Mouse (Mus musculus): ENCODE measurements around the gene Nr3c2. TPM values are rescaled to one million over a fixed set of nuclear protein-coding genes. Genes with fewer than 3 reads are reported as not detected.

Gene Nr3c2
- polyA plus RNA-seq, 1 experiment from 2014 or later: 1.3 TPM

DNA sequence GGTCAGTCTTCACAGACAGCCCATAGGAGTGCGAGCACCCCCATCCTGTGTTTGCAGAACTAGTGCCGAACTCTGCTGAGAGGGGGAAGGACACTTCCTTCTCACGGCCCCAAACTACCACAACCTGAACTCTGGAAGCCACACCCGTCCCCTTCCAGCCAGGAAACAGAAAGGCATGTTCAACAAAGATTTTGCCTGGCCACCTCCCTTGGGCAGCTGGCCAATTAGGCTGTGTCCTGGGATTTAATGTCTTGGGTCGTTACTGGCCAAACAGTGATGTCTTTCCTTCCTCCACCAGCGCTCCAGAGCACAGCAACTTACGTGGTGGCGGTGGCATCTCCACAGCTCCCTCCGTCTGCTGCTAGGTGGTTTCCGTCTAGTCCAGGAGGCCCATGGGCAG lies 377.6 kb downstream of the Nr3c2 start:
- no peaks in the 10 kb centered on the region for H3K4me1 ChIP-seq (replicated peaks; ENCODE audit: control insufficient read depth, insufficient read depth, low read length)
- H3K36me3 ChIP-seq (ENCODE audit: control insufficient read depth, insufficient read depth, low read length): no peaks in the 10 kb centered on the region
- no peak overlapping the region for H3K4me2 ChIP-seq (replicated peaks; ENCODE audit: low read depth, low read length)
- ATAC-seq (ENCODE audit: low FRiP score) (no peak), DNase-seq (ENCODE audit: low spot score) (no peak)
- H3K9ac ChIP-seq (ENCODE audit: low read depth, low read length): no peak overlapping the region
- H3K9me3 ChIP-seq (ENCODE audit: control insufficient read depth, low read length): no peaks in the 10 kb centered on the region
- no peak overlapping the region for H3K4me3 ChIP-seq (ENCODE audit: low read depth, low read length)
- 86% methylated on average over 10 of the region's 10 CpGs for WGBS
- H3K27me3 ChIP-seq (ENCODE audit: control insufficient read depth, insufficient read depth, low read length): no peaks in the 10 kb centered on the region
- H3K27ac ChIP-seq (ENCODE audit: low read depth, low read length): no peak overlapping the region

DNA sequence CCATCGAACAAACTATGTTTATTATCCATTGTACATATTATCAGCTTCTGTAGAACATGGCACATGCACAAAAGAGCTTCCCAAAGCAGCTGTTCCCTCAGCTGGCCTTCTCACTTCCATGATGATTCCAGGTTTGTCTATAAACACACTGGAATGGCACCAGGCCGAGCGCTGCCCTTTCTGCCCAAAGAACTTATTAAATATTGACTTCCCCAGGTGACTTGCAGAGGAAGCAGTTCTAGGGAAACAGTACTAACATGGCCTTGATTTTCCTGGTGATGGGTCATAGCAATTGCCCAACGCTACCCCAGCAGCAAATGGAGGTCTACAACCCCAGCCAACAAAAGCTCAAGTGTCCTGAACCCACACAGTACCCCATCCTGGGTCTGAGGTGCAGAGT lies 379.0 kb downstream of the Nr3c2 start:
- no peaks in the 10 kb centered on the region for H3K27me3 ChIP-seq (ENCODE audit: control insufficient read depth, insufficient read depth, low read length)
- no peak for DNase-seq (ENCODE audit: low spot score)
- H3K4me1 ChIP-seq (replicated peaks; ENCODE audit: control insufficient read depth, insufficient read depth, low read length): no peaks in the 10 kb centered on the region
- ATAC-seq (ENCODE audit: low FRiP score): no peak
- no peaks in the 10 kb centered on the region for H3K9me3 ChIP-seq (ENCODE audit: control insufficient read depth, low read length)
- 88% methylated on average over 4 of the region's 4 CpGs for WGBS
- H3K4me2 ChIP-seq (replicated peaks; ENCODE audit: low read depth, low read length): no peak overlapping the region
- no peak overlapping the region for H3K9ac ChIP-seq (ENCODE audit: low read depth, low read length)
- no peak overlapping the region for H3K4me3 ChIP-seq (ENCODE audit: low read depth, low read length)
- H3K36me3 ChIP-seq (ENCODE audit: control insufficient read depth, insufficient read depth, low read length): no peaks in the 10 kb centered on the region
- no peak overlapping the region for H3K27ac ChIP-seq (ENCODE audit: low read depth, low read length)

DNA sequence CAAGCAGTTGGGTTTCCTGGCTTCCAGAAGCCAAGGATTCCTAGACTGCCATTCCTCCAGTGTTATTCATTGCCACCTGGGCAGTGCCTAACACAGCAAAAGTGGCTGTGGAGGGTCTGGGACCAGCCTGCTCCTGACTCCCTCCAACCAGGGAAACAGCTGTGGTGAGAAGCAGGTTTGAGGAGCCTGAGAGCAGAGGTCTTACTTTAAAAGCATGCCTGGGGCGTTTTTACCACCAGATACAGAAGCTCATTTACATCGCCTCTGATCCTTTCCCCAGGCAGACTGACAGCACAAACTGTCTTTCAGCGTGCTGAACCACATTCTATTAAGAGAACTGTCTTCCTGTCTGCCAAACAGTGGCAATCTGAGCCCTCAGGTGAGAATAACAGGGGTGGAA lies 380.7 kb downstream of the Nr3c2 start:
- 49% methylated on average over 3 of the region's 3 CpGs for WGBS
- Histone ChIP-seq H3K4me3 (ENCODE audit: low read depth, low read length) (no peak overlapping the region), H3K9me3 (ENCODE audit: control insufficient read depth, low read length) (no peaks in the 10 kb centered on the region), H3K4me2 (replicated peaks; ENCODE audit: low read depth, low read length) (no peak overlapping the region), H3K4me1 (replicated peaks; ENCODE audit: control insufficient read depth, insufficient read depth, low read length) (no peaks in the 10 kb centered on the region), H3K36me3 (ENCODE audit: control insufficient read depth, insufficient read depth, low read length) (no peaks in the 10 kb centered on the region), H3K27ac (ENCODE audit: low read depth, low read length) (no peak overlapping the region), H3K27me3 (ENCODE audit: control insufficient read depth, insufficient read depth, low read length) (no peaks in the 10 kb centered on the region), H3K9ac (ENCODE audit: low read depth, low read length) (no peak overlapping the region)
- ATAC-seq (ENCODE audit: low FRiP score) (no peak), DNase-seq (ENCODE audit: low spot score) (no peak)

DNA sequence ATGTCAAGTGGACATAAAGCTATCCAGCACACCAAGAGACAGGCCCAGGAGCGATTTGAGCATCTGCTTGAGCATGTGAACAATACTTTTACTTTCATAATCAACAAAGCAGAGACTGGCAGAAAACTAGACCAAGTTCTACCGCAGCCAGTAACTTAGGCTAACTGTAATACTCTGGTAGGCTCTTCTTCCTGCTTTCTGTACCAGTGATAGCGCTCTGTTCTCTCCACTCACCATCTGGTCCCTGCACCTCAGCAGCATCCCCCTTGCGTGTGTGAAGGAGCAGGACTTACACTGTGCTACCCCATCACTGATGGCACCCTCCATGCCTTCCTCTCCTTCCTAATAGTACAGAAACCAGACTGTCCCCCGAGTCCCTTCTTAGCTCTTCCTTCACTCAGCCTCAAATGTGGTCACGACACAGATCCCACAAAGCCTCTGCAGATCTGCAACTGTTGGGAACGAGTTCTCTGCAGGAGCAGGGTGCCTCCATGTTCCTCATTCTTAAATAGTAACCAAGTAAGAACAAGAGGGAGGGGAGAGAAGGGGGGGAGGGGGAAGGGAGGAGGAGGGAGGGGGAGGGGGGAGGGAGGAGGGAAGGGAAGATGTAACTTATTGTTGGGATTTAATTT lies 383.5 kb downstream of the Nr3c2 start:
- no peak overlapping the region for H3K4me2 ChIP-seq (replicated peaks; ENCODE audit: low read depth, low read length)
- no peak overlapping the region for H3K27ac ChIP-seq (ENCODE audit: low read depth, low read length)
- no peaks in the 10 kb centered on the region for H3K27me3 ChIP-seq (ENCODE audit: control insufficient read depth, insufficient read depth, low read length)
- H3K4me1 ChIP-seq (replicated peaks; ENCODE audit: control insufficient read depth, insufficient read depth, low read length): no peaks in the 10 kb centered on the region
- ATAC-seq (ENCODE audit: low FRiP score): no peak
- no peak overlapping the region for H3K4me3 ChIP-seq (ENCODE audit: low read depth, low read length)
- H3K9ac ChIP-seq (ENCODE audit: low read depth, low read length): no peak overlapping the region
- WGBS: 84% methylated on average over 7 of the region's 7 CpGs
- no peaks in the 10 kb centered on the region for H3K9me3 ChIP-seq (ENCODE audit: control insufficient read depth, low read length)
- H3K36me3 ChIP-seq (ENCODE audit: control insufficient read depth, insufficient read depth, low read length): no peaks in the 10 kb centered on the region
- DNase-seq (ENCODE audit: low spot score): no peak

DNA sequence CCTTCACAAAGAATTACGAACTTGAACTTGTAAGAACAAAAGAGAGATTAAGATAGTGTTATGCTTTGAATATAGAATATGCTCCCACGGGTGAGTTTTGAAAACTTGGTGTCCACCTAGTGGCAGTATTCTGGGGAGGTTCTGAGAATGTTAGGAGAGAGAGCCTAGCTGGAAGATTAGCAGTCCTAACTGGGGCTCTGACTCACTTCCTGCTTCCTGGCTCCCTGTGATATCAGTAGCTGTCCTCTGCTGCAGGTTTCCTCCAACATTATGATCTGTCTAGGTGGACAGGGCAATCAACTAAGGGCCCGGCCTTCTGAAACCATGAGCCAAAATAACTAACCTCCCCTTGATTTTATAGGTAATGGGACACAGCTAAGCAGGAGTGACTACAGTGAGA lies 385.2 kb downstream of the Nr3c2 start:
- no peak overlapping the region for H3K9ac ChIP-seq (ENCODE audit: low read depth, low read length)
- DNase-seq (ENCODE audit: low spot score) (no peak), ATAC-seq (ENCODE audit: low FRiP score) (no peak)
- H3K4me2 ChIP-seq (replicated peaks; ENCODE audit: low read depth, low read length): no peak overlapping the region
- H3K27ac ChIP-seq (ENCODE audit: low read depth, low read length): no peak overlapping the region
- no peaks in the 10 kb centered on the region for H3K36me3 ChIP-seq (ENCODE audit: control insufficient read depth, insufficient read depth, low read length)
- no peaks in the 10 kb centered on the region for H3K4me1 ChIP-seq (replicated peaks; ENCODE audit: control insufficient read depth, insufficient read depth, low read length)
- no peaks in the 10 kb centered on the region for H3K9me3 ChIP-seq (ENCODE audit: control insufficient read depth, low read length)
- WGBS: 81% methylated on average over 3 of the region's 3 CpGs
- no peak overlapping the region for H3K4me3 ChIP-seq (ENCODE audit: low read depth, low read length)
- no peaks in the 10 kb centered on the region for H3K27me3 ChIP-seq (ENCODE audit: control insufficient read depth, insufficient read depth, low read length)

DNA sequence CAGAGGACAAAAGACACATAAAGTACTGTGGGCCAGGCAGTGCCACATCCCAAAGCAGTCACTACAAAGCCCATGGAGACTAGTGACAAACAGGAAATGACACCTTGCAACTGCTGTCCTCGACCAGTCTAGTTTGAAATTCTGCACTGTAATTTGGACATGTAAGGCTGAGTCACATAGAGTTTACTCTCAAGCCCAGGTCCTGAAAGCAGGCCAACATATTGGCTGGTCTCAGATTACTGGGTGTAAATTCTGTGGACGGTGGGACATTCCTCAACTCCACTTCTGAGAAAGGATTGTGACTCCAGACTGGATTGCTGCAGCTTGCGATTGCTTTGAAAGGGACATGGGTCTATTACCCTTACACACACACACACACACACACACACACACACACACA lies 388.8 kb downstream of the Nr3c2 start:
- WGBS: 80% methylated on average over 3 of the region's 3 CpGs
- no peaks in the 10 kb centered on the region for H3K27me3 ChIP-seq (ENCODE audit: control insufficient read depth, insufficient read depth, low read length)

DNA sequence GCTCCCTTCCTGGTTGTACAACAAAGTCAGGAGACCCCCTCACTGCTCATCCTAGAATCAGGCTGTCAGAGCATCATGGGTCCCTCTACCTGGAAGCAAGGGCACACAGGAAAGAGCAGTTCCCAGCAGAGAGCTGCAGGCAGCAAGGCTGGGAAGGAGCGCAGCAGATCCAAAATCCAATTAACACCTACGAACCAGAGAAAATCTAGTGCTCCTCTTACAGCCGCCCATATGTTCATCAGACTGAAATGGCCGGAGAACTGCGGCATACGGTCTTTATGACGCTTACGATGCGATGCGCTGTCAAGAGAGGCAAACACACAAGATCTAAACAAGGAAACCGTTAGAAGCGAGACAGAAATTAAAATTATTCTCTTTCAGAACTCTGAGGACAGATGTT lies 389.2 kb downstream of the Nr3c2 start:
- H3K4me2 ChIP-seq (replicated peaks; ENCODE audit: low read depth, low read length): no peak overlapping the region
- H3K27ac ChIP-seq (ENCODE audit: low read depth, low read length): no peak overlapping the region
- DNase-seq (ENCODE audit: low spot score) (no peak), ATAC-seq (ENCODE audit: low FRiP score) (no peak)
- no peak overlapping the region for H3K9ac ChIP-seq (ENCODE audit: low read depth, low read length)
- no peaks in the 10 kb centered on the region for H3K9me3 ChIP-seq (ENCODE audit: control insufficient read depth, low read length)
- H3K36me3 ChIP-seq (ENCODE audit: control insufficient read depth, insufficient read depth, low read length): no peaks in the 10 kb centered on the region
- no peaks in the 10 kb centered on the region for H3K4me1 ChIP-seq (replicated peaks; ENCODE audit: control insufficient read depth, insufficient read depth, low read length)
- H3K4me3 ChIP-seq (ENCODE audit: low read depth, low read length): no peak overlapping the region
- WGBS: 97% methylated on average over 12 of the region's 12 CpGs
- H3K27me3 ChIP-seq (ENCODE audit: control insufficient read depth, insufficient read depth, low read length): no peaks in the 10 kb centered on the region

More for the DNA sequence above, 388.8 kb downstream of the Nr3c2 start:
- no peak for ATAC-seq (ENCODE audit: low FRiP score)
- H3K4me2 ChIP-seq (replicated peaks; ENCODE audit: low read depth, low read length): no peak overlapping the region
- H3K9ac ChIP-seq (ENCODE audit: low read depth, low read length): no peak overlapping the region
- no peaks in the 10 kb centered on the region for H3K9me3 ChIP-seq (ENCODE audit: control insufficient read depth, low read length)
- H3K36me3 ChIP-seq (ENCODE audit: control insufficient read depth, insufficient read depth, low read length): no peaks in the 10 kb centered on the region
- no peaks in the 10 kb centered on the region for H3K4me1 ChIP-seq (replicated peaks; ENCODE audit: control insufficient read depth, insufficient read depth, low read length)
- H3K27ac ChIP-seq (ENCODE audit: low read depth, low read length): no peak overlapping the region
- no peak overlapping the region for H3K4me3 ChIP-seq (ENCODE audit: low read depth, low read length)
- DNase-seq (ENCODE audit: low spot score): no peak

DNA sequence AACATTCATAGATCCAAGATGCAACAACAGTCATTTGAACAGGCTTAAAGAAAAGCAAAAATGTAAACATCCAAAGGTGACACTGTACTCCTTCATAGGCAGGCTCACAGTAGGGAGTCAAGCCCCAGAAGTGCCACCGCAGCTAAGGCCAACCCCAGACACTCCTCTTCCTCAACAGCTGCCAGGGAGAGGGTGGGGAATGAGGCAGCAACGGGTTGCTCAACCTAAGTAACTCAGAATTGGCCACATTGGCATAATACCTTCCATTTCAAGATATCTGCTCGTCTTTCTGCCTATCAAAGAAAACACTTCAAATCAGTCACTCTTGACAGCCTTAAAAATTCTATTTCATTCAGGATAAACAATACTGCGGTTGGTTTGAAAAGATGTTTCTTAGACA lies 392.9 kb downstream of the Nr3c2 start:
- H3K27me3 ChIP-seq (ENCODE audit: control insufficient read depth, insufficient read depth, low read length): no peaks in the 10 kb centered on the region
- 65% methylated on average over 4 of the region's 4 CpGs for WGBS
- DNase-seq (ENCODE audit: low spot score) (no peak), ATAC-seq (ENCODE audit: low FRiP score) (no peak)
- no peaks in the 10 kb centered on the region for H3K36me3 ChIP-seq (ENCODE audit: control insufficient read depth, insufficient read depth, low read length)
- H3K4me2 ChIP-seq (replicated peaks; ENCODE audit: low read depth, low read length): no peak overlapping the region
- no peak overlapping the region for H3K4me3 ChIP-seq (ENCODE audit: low read depth, low read length)
- H3K27ac ChIP-seq (ENCODE audit: low read depth, low read length): no peak overlapping the region
- no peaks in the 10 kb centered on the region for H3K4me1 ChIP-seq (replicated peaks; ENCODE audit: control insufficient read depth, insufficient read depth, low read length)
- H3K9ac ChIP-seq (ENCODE audit: low read depth, low read length): no peak overlapping the region
- no peaks in the 10 kb centered on the region for H3K9me3 ChIP-seq (ENCODE audit: control insufficient read depth, low read length)

DNA sequence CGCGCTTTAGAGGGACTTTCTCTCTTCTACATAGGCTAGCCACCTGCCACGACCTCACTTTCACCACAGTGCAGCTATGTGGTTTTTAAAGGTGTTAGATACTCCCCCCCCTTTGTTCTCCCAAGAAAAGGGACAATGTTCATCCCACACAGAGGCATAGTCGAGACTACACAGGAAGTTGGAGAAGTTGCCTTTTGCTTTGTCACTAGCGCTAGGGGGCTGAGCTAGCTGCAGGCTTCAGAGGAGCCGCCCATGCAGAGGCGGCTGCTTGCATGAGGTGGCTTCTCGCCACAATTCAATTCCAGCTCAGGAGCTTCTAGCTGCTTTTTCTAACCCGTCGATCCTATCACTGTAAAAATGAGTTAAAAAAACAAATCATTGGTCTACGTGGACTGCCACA lies 393.4 kb downstream of the Nr3c2 start:
- WGBS: 57% methylated on average over 11 of the region's 11 CpGs
- no peak overlapping the region for H3K27ac ChIP-seq (ENCODE audit: low read depth, low read length)
- no peak overlapping the region for H3K4me3 ChIP-seq (ENCODE audit: low read depth, low read length)
- no peaks in the 10 kb centered on the region for H3K4me1 ChIP-seq (replicated peaks; ENCODE audit: control insufficient read depth, insufficient read depth, low read length)
- no peak for ATAC-seq (ENCODE audit: low FRiP score)
- DNase-seq (ENCODE audit: low spot score): peak; percentile 10
- no peak overlapping the region for H3K4me2 ChIP-seq (replicated peaks; ENCODE audit: low read depth, low read length)
- no peak overlapping the region for H3K9ac ChIP-seq (ENCODE audit: low read depth, low read length)
- H3K27me3 ChIP-seq (ENCODE audit: control insufficient read depth, insufficient read depth, low read length): no peaks in the 10 kb centered on the region
- H3K9me3 ChIP-seq (ENCODE audit: control insufficient read depth, low read length): no peaks in the 10 kb centered on the region
- no peaks in the 10 kb centered on the region for H3K36me3 ChIP-seq (ENCODE audit: control insufficient read depth, insufficient read depth, low read length)

Data from hindbrain, embryonic 11.5 days (tissue).